Mouse (Mus musculus) kidney, postnatal 4 days (tissue): ENCODE results near the gene Calm3.

Experiments used
- DNase-seq, 2 experiments: peaks; one replicate each; pipeline ENCODE4 v3.0.0; 2021; ENCODE audit warnings: mixed read lengths in 2 of 2

Gene Calm3

DNA sequence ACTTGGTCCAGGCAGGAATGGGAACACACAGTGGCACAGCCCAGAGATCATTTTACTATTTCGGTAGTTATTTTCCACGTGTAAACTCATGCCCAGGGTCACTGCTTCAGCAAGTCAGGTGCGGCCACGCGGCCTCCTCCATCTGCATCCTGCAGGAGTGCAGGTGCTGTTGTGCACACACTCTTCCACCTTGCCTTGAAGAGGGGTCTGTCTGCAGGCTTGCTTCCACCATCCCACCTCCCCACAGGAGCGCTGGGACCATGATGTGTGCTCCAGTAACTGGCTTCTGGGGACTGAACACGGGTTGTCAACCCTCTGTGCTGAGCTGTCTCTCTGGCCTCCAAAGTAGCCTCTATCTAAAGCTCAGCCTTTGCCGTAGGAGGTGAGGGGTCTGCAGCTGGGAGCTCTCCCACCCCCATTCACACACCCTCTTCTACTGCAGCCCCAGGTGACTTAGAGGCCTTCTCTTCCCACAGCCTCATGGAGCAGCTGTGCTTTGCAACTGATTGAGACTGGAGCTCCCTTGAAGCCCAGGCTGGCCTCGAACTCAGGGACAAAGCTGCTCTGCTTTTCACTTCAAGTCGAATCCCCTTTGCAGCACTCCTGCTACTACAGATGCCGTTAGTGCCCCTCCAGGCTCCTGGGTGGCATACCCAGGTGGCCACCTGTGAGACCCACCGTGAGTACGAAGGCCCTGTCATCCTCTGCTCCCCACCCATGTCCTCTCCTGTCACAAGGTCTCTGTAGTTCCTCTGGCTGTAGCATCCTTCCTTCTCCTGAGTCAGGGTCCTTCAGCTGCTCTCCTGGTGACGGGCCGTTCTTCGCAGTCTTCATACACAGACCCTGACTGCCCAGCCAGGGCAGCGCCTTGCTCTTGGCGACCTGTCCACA, 9.2 kb downstream of the Calm3 start:
- DNase-seq, result no peak

DNA sequence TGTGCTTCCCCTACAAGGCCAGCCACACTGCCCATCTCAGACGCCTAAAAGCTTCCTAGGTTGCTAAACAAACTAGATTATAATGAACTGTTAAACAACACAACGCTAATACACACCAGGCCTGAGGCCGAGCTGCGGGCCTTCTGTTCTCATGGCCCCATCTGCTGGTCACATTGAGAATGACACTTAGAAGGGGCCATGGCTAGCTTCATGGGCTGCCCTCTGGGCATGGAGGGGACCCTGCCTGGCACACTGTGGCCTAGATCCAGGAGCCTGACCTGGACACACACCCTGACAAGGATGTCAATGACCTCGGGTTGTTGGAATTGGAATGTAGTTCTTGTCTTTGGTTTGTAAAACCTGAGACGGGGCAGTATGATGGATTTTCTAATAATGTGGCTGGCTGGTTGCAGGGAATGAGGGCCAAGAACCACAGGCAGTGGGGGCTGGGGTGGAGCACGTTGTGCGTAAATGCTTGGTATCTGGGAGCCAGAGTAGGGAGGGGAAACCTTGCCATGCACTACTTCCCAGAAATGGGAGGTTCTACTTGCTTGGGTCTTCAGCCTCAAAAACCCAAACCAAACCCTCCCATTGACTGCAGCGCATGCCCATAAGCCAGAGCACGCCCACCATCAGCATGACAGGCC, 10.0 kb downstream of the Calm3 start:
- peak; percentile 83 to 87 for DNase-seq

DNA sequence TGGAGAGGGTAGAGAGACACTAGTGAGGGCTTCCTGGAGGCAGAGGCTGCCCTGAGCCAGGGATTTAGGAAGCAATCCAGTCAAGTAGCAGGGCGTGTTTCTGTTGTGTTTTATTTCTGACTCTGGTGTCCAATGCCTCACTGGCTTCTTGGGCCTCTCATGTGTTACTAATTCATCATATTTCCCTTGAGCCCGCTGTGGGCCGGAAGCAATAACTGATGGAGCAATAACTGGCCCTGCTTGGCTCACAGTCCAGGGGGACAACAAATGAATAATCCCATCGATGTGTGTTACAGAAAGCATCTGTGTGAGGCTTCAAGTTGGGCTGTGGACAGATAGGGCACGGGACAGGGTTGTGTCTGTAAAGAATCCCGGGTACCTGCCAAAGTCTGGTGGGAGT, 11.6 kb downstream of the Calm3 start:
- DNase-seq, result no peak

DNA sequence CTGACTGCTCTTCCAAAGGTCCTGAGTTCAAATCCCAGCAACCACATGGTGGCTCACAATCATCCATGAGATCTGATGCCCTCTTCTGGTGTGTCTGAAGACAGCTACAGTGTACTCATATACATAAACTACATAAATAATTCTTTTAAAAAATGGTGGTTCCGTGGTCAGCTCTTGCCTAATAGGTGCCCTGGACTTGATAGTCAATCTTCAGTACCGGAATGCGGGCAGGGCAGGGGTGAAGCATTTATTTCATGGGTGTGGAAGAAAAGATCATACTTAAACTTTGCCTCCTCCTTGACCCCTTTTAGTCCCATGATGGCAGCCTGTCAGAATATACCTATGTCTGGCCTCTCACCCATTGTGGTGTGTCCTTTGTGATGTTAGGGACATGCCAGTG, 12.0 kb downstream of the Calm3 start:
- DNase-seq, result no peak

DNA sequence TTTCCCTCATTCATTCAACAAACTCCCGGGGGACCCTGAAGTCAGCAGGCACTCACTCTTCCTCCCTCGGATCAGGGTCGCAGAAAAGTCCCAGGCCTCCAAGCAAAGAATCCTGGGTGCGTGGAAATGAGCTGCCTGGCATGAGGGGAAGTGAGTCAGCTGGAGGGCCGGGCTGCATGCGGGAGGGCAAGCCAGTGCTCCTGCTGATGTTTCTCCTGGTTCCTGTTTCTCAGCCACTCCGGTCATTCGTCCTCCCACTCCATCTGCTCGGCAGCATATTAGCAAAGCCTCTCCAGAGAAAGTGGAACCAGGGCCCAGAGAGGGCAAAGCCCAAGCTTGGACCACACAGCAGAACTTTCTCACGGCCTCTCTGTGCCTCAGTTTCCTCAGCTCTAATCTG, 14.0 kb downstream of the Calm3 start:
- DNase-seq, result no peak

DNA sequence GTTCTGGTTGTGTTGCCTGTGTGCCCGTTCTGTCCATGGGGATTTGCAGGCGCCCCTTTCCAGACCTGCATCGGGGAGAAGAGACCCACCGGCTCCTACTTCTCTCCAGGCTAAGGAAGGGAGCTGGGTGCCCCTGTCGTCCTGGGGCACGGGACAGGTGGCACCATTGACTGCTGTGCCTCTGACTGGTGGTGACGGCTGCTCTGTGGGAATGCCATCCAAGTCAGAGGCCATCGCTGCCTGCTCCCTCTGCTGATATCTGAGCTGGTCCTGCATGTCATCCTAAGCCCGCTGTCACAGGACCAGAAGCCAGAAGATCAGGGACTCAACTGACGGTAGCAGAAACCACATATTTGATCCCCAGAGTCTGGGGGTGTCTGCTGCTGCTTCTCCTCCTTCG, 15.1 kb downstream of the Calm3 start:
- no peak for DNase-seq

DNA sequence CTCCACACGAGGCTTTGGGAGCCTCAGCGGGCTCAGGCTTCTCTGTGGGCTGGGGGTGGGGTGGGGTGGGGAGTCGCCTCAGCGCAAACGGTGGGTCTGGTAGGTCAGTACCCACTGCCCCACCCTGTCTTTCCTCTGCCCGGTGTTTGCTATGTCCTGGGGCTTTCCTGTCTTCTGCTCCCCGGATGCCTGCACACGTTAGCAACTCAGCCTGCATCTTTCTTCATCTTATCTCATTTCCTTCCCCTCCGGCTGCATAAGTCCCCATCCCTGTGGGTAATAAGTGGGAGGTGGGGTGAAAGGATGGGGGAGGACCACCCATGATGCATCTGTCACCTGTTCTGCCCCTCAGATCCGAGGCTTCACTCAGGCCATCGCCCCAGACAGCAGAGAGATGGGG, 15.5 kb downstream of the Calm3 start:
- no peak for DNase-seq

DNA sequence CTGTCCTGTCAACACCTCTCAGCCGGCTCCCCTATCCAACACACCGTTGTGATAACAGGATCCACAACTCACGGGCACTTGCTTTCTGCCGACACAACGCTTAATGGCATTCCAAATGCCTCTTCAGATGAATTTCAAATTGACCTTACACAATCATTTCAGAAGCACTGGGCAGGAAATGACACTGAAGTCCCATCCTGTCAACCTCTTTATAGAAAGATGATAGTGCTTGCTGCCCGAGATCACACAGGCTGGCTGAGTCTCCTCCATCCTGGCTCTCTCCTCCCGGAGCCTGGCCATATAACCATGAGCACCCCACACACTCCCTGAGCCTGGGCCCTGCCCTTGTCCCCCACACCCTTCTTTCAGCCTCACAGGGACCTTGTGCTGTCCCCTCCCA, 16.1 kb downstream of the Calm3 start:
- DNase-seq, result no peak

DNA sequence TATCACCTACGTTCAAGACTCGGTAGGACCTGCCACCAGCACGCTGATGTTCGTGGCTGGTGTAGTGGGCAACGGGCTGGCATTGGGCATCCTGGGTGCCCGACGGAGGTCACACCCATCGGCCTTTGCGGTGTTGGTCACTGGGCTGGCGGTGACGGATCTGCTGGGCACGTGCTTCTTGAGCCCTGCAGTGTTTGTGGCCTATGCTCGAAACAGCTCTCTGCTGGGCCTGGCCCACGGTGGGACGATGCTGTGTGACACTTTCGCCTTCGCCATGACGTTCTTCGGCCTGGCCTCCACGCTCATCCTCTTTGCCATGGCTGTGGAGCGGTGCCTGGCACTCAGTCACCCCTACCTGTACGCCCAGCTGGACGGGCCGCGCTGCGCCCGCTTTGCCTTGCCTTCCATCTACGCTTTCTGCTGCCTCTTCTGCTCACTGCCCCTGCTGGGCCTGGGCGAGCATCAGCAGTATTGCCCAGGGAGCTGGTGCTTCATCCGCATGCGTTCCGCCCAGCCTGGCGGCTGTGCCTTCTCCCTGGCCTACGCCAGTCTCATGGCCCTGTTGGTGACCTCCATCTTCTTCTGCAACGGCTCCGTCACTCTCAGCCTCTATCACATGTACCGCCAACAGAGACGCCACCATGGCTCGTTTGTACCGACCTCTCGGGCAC, 16.9 kb downstream of the Calm3 start:
- DNase-seq, result no peak

DNA sequence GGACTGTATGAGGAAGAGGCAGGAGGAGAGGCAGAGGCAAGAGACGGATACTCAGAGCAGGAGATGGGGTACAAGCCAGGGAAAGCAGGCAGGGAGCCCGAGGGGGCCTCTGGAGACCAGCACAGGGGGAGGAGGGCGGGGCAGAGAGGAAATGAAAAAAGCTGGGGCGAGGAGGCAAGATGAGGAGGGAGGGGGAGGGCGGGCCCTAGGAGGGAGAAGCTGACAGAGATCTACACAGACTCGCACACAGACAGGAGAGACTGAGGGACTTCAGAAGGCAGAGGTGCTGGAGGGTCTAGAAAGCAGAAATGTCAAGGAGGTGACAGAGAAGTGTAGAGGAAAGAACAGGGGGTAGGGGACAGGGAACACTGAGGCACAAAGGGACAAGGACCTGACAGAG, 17.6 kb downstream of the Calm3 start, which contains the start of gene Ptgir:
Gene Ptgir, plus strand, starts transcription at position 210 of the 400 bp plus-strand sequence.
- peak; percentile 73 to 81 for DNase-seq

DNA sequence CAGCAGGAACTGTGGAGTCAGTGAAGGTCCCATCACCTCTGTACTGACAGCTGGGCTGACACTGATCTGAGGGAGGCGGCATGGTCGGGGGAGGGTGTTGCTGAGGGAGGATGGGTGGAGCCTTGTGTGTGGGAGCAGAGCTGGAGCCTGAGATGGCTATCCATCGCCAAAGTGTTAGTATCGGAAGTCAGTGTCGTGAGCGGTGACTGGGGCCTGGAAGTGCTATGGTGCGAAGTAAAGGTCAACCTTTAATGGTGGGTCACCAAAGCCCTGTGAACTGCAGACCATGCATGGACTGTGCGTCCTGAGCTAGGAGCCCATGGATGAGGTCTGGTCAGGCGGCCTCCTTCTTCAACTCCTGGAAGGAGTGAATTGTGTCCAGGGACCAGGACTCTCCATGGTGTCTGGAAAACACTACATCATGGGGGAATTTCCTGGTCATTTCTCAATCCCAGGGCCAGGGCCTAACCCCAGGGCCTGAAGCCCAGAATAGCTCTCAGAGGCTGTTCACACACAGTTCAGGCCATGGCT, 18.4 kb downstream of the Calm3 start:
- peak; percentile 69 to 78 for DNase-seq

DNA sequence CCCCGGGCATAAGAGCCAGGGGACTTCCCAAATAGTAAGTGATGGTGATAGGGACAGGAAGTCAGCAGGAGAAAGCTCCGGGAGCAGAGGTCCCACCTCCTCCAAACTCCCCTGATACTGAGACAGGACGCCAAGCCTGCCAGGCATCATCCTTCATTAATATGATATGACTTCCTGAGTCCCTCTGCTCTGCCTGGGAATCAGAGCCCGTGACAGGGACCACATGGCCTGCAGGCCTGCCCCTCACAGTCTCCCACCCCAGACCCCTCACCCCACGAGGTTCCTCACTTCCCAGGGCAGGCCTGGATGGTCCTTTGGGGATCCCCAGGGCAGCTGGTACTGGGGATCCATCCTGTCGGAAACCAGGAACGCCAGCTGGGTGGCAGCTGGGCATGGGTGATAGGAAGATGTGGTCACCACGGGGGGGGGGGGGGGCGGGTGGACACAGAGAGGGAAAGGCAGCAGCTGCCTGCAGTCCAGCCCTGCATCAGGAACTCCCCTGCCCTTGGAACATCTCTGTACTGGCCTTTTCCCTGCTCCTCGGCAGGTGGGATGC, 19.7 kb downstream of the Calm3 start:
- peak; percentile 48 to 61 for DNase-seq

DNA sequence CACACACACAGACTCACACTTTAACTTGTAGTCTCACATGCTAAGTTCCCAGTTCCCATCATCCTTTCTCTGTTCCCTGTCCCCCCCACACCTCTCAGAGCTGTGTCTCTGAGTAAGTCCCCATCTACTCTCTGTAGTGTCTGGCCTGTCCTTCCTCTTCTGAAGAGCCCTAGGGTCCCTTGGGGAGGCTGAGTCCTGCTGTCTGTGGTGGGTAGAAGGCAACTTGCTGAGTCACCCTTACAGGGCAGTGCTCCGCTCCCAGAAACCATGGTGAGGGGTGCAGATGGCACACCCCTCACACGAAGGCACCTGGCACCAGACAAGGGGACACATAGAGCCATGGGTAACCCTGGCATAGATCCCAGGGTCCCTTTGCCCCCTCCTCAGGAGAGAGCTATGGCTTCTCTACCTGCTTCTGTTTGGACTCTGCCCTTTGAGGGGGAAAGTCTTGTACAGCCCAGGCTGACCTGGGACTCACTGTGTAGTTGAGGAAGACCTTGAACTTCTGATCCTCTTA, 20.4 kb downstream of the Calm3 start:
- no peak for DNase-seq

DNA sequence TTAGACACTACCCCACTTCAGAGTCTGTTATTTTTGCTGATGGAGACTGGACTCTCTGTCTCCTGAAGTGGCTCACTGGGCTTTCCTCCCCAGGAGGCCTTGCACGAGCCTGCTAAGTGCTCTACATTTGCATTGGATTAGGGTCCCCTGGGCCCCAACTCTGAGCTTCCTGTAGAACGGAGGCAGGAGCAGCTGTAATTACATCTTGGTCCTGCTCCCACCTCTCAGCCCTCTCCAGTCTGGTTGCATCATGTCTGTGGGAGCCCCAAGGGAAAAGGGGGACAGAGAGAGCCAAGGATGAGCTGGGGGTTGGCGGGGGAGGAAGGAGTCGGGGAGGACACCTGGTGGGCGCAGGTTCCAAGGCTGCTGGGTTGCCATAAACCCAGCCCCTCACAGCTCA, 23.4 kb downstream of the Calm3 start:
- no peak for DNase-seq

DNA sequence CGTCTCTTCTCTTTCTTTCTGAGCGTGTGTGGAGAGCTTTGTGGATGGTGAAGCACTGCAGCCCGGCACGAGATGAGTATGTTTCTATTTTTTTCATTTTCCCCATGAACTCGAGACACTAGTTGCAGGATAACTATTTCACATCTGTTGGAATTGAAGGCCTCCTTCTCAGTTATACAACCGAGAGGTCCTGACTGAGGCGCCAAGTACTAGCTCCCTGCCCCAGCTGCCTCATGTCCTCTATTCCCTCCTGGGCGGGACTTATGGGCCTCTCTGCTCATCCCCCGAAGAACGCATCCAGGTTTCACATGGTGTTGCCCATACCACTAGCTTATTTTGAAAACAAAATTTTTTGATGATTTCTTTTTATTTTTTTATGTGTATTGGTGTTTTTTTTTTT, 28.4 kb downstream of the Calm3 start:
- DNase-seq, result no peak

DNA sequence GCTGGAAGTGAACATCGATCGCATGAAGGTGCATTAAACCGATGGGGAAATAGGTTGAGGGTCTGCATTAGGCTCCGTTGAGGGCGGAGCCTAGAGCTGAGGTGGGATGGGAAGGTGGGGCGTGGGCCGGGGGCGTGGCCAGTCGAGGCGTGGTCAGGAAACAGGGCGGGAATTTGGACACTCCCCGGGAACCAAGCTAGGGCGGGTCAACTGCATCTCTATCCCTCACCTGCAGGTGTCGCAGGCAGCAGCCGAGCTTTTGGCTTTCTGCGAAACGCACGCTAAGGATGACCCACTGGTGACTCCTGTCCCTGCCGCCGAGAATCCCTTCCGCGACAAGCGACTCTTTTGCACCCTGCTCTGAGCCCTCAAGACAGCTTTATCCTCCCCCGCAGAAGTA, 28.9 kb downstream of the Calm3 start:
- peak; percentile 89 to 92 for DNase-seq

DNA sequence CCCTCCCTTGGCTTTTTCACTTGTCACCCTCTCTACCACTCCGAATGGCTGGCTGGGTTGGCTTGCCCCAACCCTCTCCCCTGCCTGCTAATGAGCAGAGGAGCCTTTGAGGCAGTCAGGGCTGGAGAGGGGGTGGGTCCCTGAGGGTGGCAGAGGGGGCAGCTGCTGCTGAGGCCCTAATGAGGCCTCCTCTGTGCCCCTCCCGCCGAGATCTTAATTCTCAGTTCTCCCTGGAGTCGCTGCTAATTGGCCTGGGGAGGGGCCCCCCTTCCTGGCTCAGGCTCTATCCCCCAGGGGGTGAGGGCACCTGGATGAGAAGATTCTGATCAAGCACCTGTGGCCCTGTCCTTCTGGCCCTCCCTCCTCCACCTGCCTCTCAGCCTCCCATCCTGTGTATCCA, 29.6 kb downstream of the Calm3 start:
- DNase-seq, result no peak

DNA sequence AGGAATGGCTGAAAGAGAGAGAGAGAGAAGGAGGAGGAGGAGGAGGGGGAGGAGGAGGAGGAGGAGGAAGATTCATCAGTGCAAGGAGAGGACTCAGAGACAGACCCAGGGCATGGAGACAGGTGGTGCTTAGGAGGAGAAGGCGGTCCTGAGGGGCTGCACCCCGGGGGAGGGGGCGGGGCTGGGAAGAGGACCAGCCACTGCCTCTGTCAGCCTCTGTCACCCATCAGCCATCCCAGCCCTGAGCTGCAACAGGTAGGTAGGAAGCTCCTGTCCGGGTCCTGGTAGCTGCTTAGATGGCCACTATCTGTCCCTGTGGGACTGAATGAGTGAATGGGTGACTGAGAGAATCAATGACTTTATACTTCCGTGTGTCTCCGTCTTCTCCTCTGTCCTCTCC, 30.3 kb downstream of the Calm3 start:
- DNase-seq, result no peak

DNA sequence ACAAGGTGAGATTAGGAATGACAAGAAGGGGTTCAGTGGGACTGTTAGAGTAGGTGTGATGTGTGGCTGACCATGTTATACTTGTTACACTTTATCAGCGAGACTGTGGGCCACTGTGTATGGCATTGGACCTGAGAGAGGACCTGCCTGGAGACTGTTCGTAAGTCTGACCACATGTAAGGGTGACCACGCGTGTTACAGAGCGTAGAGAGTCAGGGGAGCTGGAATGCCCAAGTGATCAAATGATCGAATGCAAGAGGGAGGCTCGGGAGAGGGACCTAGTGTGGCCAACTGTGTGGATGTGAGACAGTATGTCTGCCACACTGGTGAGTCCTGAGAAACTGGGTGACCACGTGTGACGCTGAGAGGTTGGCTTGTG, 31.6 kb downstream of the Calm3 start:
- DNase-seq, result no peak

DNA sequence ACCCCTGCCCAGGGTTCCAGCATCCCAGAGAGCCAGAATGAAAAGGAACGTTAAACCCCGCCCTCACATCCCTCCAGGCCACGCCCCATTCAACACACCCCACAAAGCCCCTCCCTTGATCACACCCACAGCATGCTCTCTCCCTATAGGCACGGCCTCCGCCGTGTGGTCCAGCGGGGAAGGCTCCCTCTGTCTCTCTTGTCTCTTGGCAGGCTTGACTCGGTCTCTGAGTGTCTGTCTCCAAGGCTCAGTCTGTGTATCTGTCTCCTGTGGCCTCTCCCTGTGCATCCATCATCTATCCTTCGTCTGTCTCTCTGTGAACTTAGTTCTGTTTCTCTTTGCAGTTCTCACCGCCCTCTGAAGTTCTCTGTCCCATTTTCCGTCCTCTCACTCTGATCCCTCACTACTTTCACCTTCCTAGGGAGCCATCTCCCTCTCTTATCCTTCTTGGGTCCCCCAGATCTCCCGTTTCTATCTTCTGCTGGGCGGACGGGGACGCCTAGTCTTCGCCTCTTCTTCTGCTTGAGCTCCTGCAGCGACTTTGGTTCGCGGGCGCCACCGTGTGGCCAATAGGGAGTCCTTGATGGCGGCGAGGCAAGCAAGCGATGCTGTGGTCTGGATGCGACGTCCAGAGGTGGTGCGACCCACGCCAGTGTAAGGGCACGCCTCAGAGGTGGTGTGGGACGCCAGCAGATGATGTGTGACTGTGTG, 32.1 kb downstream of the Calm3 start, which contains the start of gene Gng8:
Gene Gng8, plus strand, starts transcription at position 146 of the 711 bp plus-strand sequence.
- peak; percentile 93 to 95 for DNase-seq

DNA sequence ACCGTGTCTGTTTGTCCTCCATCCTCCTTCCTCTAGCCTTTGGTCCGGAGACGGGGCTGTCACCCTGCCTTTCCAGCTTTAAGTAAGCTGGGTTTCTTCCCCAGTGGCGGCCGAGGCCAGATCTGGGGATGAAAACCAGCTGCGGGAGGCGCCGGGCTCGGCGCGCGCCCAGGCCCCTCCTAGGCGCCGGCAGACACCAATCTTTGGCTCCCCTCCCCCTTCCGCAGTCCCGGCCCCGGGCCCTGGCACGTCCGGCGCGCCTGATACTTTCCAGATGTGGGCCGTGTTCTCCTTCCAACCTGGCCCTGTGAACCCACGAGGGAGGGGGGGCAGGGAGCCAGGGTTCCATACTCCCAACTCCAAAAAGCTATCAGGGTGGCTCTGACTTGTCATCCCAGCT, 33.0 kb downstream of the Calm3 start:
- DNase-seq, result peak; percentile 90 to 92

DNA sequence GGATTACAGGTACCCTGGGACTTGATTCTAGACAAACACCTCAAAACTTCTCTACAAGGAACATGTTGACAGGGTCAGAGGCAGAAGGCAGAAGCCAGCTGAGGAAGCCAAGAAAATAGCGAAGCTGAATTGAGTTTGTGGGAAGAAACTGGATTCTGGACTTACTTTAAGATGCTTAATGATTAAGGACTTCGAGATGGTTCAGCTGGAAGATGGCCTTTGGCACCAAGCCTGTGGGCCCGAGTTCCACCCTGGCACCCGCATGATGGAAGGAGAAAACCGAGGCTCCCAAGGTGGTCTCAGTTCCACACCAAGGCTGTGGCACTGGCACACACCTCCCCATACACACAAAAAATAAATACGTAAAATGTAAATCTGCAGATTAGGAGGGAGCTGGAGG, 33.4 kb downstream of the Calm3 start:
- DNase-seq, result peak; percentile 67 to 76
